Mouse (Mus musculus) layer of hippocampus, adult 9-10 months (tissue): Measurements from ENCODE around the gene Dalrd3.
A peak's percentile ranks its signal among the peaks of the same experiment; 100 is the strongest.

Experiments used
- DNase-seq: peaks from one replicate; pipeline ENCODE4 v3.0.0; 2022; ENCODE audit warnings: low spot score

Dalrd3 gene

GRCm38 (mm10) chr9:108569381-108570206 lies at the start of gene Dalrd3:
TSS of gene Dalrd3 (plus strand) at chr9:108569886.
- no peak for DNase-seq

GRCm38 (mm10) chr9:108521604-108522003 lies 48.1 kb upstream of the Dalrd3 start:
- no peak for DNase-seq

GRCm38 (mm10) chr9:108523341-108523740 lies 46.3 kb upstream of the Dalrd3 start:
- DNase-seq: no peak

- no peak for DNase-seq
These were observed 44.3 kb upstream of the Dalrd3 start for GRCm38 (mm10) chr9:108525400-108525799.

GRCm38 (mm10) chr9:108530954-108531353 lies 38.7 kb upstream of the Dalrd3 start:
- DNase-seq: no peak

- DNase-seq: no peak
These were observed 38.2 kb upstream of the Dalrd3 start for GRCm38 (mm10) chr9:108531496-108531895.

- no peak for DNase-seq
These were observed 28.8 kb upstream of the Dalrd3 start for GRCm38 (mm10) chr9:108540846-108541245.

GRCm38 (mm10) chr9:108545986-108546385 lies 23.7 kb upstream of the Dalrd3 start:
- no peak for DNase-seq

- DNase-seq: no peak
These were observed 22.8 kb upstream of the Dalrd3 start for GRCm38 (mm10) chr9:108546875-108547274.

GRCm38 (mm10) chr9:108559169-108559568 lies 10.5 kb upstream of the Dalrd3 start:
- no peak for DNase-seq

- peak; percentile 83 for DNase-seq
These were observed 9.4 kb upstream of the Dalrd3 start, which contains the start of gene Impdh2 for GRCm38 (mm10) chr9:108560227-108560841. TSS of gene Impdh2 (plus strand) at chr9:108560286.

- DNase-seq: no peak
These were observed 6.0 kb upstream of the Dalrd3 start for GRCm38 (mm10) chr9:108563671-108564070.

GRCm38 (mm10) chr9:108564131-108564530 lies 5.6 kb upstream of the Dalrd3 start:
- DNase-seq: no peak

GRCm38 (mm10) chr9:108565881-108566814 lies 3.5 kb upstream of the Dalrd3 start:
- no peak for DNase-seq

GRCm38 (mm10) chr9:108566815-108567776 lies 2.6 kb upstream of the Dalrd3 start, which contains the start of gene Ndufaf3:
TSS of gene Ndufaf3 (minus strand) at chr9:108567434.
- DNase-seq: peak; percentile 91

GRCm38 (mm10) chr9:108567931-108568419 lies 1.7 kb upstream of the Dalrd3 start:
- DNase-seq: no peak

- DNase-seq: no peak
These were observed 1.2 kb upstream of the Dalrd3 start for GRCm38 (mm10) chr9:108568511-108568921.

- no peak for DNase-seq
These were observed 666 bp downstream of the Dalrd3 start for GRCm38 (mm10) chr9:108570207-108570896.

GRCm38 (mm10) chr9:108571401-108571973 lies 1.8 kb downstream of the Dalrd3 start:
- no peak for DNase-seq

GRCm38 (mm10) chr9:108572321-108572720 lies 2.6 kb downstream of the Dalrd3 start:
- no peak for DNase-seq
